ENCODE assay signal across 30 mouse cellular contexts in genomic region chr2:72226006-72226405, GRCm38 (mm10).
"Had no signal": no experiment of that assay in that cellular context is flagged by ENCODE, and none has a peak within 500 bp of the region (broad histone marks: within the 10 kb centered on the region; RNA-seq: fewer than 3 reads in every experiment).

No protein-coding gene starts in this region.

- DNase-seq: left cerebral cortex, postnatal 4 days; liver; liver, embryonic 13.5 days; liver, postnatal 0 days; lung, adult 18-20 months; lung, adult 2 months; lung, embryonic 14.5 days; lung, postnatal 10 days; lung, postnatal 14 days; lung, postnatal 36 days; midbrain, embryonic 14.5 days had no signal

- H3K27ac ChIP-seq: limb, embryonic 10.5 days; limb, embryonic 12.5 days; limb, embryonic 13.5 days; limb, embryonic 15.5 days; liver, embryonic 12.5 days; liver, embryonic 13.5 days; liver, embryonic 14.5 days; liver, embryonic 15.5 days; lung, embryonic 15.5 days; macrophage; midbrain, embryonic 12.5 days; midbrain, embryonic 13.5 days; midbrain, embryonic 15.5 days; neural tube, embryonic 12.5 days; neural tube, embryonic 13.5 days had no signal

- H3K4me3 ChIP-seq: limb, embryonic 10.5 days; limb, embryonic 12.5 days; limb, embryonic 13.5 days; limb, embryonic 15.5 days; liver, embryonic 12.5 days; liver, embryonic 13.5 days; liver, embryonic 15.5 days; lung, embryonic 15.5 days; megakaryocyte, embryonic 14.5 days; midbrain, embryonic 12.5 days; midbrain, embryonic 13.5 days; midbrain, embryonic 15.5 days; myocyte; neural tube, embryonic 12.5 days; neural tube, embryonic 13.5 days had no signal

- ATAC-seq: liver, embryonic 12.5 days; liver, postnatal 0 days; lung, postnatal 0 days; midbrain, embryonic 13.5 days; midbrain, embryonic 15.5 days; midbrain, embryonic 16.5 days had no signal

- H3K27me3 ChIP-seq: limb, embryonic 12.5 days; liver, embryonic 12.5 days; liver, embryonic 13.5 days; liver, embryonic 15.5 days; lung, embryonic 15.5 days; midbrain, embryonic 12.5 days; midbrain, embryonic 13.5 days; midbrain, embryonic 15.5 days had no signal

- H3K9ac ChIP-seq: limb, embryonic 12.5 days; limb, embryonic 13.5 days; limb, embryonic 15.5 days; liver, embryonic 12.5 days; liver, embryonic 13.5 days; liver, embryonic 14.5 days; liver, embryonic 15.5 days; liver, postnatal 0 days; lung, embryonic 14.5 days; lung, embryonic 15.5 days; midbrain, embryonic 12.5 days; midbrain, embryonic 13.5 days; midbrain, embryonic 15.5 days; neural tube, embryonic 12.5 days; neural tube, embryonic 13.5 days had no signal

- H3K9me3 ChIP-seq: limb, embryonic 10.5 days; limb, embryonic 12.5 days; limb, embryonic 13.5 days; limb, embryonic 15.5 days; liver, embryonic 12.5 days; liver, embryonic 13.5 days; liver, embryonic 15.5 days; lung, embryonic 15.5 days; megakaryocyte, embryonic 14.5 days; midbrain, embryonic 12.5 days; midbrain, embryonic 13.5 days; midbrain, embryonic 15.5 days; neural tube, embryonic 12.5 days; neural tube, embryonic 13.5 days had no signal

- H3K4me1 ChIP-seq: liver, embryonic 12.5 days; liver, embryonic 13.5 days; liver, embryonic 15.5 days; megakaryocyte, embryonic 14.5 days; midbrain, embryonic 13.5 days; midbrain, embryonic 15.5 days had no signal

- H3K4me2 ChIP-seq: limb, embryonic 12.5 days; limb, embryonic 13.5 days; limb, embryonic 15.5 days; liver, embryonic 11.5 days; liver, embryonic 12.5 days; liver, embryonic 13.5 days; liver, embryonic 15.5 days; lung, embryonic 14.5 days; lung, embryonic 15.5 days; midbrain, embryonic 12.5 days; midbrain, embryonic 13.5 days; midbrain, embryonic 15.5 days; neural tube, embryonic 12.5 days; neural tube, embryonic 13.5 days had no signal

- H3K36me3 ChIP-seq: limb, embryonic 10.5 days; limb, embryonic 12.5 days; limb, embryonic 13.5 days; limb, embryonic 15.5 days; liver, embryonic 12.5 days; liver, embryonic 13.5 days; liver, embryonic 15.5 days; lung, embryonic 15.5 days; midbrain, embryonic 12.5 days; midbrain, embryonic 13.5 days; midbrain, embryonic 15.5 days; neural tube, embryonic 12.5 days; neural tube, embryonic 13.5 days had no signal
